Mouse (Mus musculus): ENCODE results near the gene Pwwp2b.

- TF ChIP-seq CTCF (IDR thresholded peaks at IDR 0.05; ENCODE audit: low read depth, low read length) (no peak), POLR2A (IDR thresholded peaks at IDR 0.05; ENCODE audit: insufficient read depth, low read length) (no peak)
These were observed 47.1 kb upstream of the Pwwp2b start for GRCm38 (mm10) chr7:139201209-139201608.

Data from ES-Bruce4 (cell line).